Mouse (Mus musculus): Measurements from ENCODE around the gene Igfbp6.

Igfbp6 gene

DNA sequence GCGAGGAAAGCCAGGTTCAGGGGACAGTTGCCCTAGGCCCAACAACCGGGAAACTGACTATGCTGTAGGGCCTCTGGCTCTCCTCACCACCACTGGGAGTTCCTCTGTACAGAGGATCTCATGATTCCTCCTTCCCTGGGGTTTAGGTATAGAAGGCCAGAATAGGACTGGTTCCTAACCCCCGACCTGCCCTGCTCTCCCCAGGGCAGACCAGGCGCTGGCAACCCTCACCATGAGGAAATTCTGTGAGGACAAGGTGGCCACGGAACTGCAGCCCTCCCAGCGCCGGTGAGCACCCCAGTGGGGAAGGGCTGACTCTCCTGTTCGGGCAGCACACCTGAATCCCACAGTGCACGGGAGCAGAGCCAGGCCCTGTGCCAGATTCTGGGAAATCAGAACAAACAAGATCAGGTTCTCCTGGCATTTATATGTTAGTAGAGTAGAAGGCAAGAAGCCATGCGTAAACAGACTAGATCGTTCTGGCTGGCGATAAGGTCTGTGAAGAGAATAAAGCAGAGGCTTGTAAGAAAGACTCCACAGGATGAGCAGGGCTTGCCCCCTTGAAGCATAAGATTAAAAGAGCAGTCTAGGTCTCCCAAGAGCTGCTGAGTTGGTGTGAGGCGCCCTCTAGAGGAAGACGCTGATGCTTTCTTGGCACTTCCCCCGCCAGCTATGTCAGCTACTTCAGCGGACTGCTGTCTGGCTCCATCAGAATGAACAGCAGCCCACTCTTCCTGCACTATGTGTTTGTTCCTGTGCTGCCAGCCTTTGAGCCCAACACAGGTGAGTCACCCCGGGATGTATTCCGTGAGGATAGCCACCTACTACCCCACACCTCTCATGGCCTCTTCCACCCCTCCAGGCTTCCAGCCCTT lies 35.3 kb upstream of the Igfbp6 start:
- DNase-seq (ENCODE audit: low spot score in 2 of 2) = peak; percentile 80 to 87

DNA sequence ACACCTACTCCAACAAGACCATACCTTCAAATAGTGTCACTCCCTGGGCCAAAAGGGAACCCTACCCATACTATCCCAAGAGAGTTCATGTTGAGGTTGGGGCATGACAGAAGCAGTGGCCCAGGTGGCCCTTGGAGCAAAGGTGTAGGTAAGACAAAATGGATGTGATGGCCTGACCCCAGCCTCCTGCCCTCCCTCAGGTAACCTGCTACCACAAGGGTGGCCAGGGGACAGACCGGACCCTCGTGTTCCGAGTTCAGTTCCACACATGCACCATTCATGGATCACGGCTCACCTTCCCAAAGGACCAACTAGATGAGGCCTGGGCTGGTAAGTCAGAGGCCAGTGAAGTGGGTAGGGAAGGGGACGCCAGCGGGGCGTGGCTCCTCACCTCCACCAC lies 33.9 kb upstream of the Igfbp6 start:
- DNase-seq (ENCODE audit: low spot score in 2 of 2) = no peak

DNA sequence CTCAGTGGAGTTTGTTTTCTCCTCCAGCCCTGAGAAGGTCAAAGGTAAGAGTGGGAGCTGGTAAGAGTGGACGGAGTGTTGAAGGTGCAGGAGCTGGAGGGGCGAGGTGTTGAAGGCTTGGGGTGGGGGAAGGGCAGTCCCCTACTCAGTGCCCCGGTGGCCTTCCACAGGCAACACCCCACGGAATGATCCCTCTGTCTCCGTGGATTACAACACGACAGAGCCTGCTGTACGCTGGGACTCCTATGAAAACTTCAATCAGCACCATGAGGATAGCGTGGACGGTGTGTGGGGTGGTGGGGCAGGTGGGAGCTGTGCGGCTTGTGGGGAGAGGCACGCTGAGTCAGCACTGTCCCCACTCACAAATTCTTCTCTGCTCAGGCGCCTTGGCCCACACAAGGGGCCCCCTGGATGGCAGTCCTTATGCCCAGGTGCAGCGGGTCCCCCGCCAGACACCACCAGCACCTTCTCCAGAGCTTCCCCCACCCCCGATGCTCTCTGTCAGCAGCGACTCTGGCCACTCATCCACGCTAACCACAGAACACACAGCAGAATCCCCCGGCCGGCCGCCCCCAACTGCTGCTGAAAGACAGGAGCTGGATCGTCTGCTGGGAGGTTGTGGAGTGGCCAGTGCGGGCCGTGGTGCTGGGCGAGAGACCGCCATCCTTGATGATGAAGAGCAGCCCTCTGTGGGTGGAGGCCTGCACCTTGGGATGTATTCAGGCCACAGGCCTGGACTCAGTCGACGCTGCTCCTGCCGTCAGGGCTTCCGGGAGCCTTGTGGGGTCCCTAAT lies 33.3 kb upstream of the Igfbp6 start:
- DNase-seq (ENCODE audit: low spot score in 2 of 2) = no peak

DNA sequence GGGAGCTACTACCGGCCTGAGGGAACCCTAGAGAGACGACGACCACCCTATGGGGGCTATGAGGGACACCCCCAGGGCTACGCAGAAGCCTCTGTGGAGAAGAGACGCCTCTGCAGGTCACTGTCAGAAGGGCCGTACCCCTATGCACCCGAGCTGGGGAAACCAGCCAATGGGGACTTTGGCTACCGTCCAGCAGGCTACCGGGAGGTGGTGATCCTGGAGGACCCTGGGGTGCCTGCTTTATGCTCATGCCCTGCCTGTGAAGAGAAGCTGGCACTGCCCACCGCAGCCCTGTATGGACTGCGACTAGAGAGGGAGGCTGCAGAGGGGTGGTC lies 32.7 kb upstream of the Igfbp6 start:
- DNase-seq (ENCODE audit: low spot score in 2 of 2) = no peak

DNA sequence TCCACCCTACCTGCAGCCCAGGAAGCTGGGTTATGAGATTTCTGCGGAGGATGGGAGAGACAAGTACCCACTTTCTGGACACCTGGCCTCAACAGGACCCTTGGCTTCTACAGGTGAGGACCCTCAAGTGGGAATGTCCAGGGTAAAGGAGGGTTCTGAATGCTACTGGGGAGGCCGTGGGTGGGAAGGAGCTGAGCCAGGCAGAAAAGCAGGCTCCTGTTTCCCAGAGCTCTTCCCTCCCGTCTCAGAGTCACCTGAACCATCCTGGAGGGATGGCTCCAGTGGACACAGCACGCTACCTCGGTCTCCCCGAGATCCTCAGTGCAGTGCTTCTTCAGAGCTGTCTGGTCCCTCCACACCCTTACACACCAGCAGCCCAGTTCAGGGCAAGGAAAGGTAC lies 32.0 kb upstream of the Igfbp6 start:
- DNase-seq (ENCODE audit: low spot score in 2 of 2) = no peak

DNA sequence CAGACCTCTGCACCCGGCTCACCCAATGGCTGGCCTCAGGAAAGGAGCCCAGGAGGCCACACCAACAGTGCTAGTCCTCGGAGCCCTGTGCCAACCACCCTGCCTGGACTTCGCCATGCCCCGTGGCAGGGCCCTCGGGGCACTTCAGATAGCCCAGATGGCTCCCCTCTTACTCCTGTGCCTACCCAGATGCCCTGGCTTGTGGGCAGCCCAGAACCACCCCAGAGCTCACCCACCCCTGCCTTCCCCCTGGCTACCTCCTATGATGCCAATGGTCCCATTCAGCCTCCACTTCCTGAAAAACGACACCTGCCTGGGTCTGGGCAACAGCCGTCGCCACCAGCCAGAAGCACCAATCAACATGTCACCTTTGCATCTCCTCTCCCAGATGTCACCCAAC lies 31.3 kb upstream of the Igfbp6 start:
- DNase-seq (ENCODE audit: low spot score in 2 of 2) = no peak

DNA sequence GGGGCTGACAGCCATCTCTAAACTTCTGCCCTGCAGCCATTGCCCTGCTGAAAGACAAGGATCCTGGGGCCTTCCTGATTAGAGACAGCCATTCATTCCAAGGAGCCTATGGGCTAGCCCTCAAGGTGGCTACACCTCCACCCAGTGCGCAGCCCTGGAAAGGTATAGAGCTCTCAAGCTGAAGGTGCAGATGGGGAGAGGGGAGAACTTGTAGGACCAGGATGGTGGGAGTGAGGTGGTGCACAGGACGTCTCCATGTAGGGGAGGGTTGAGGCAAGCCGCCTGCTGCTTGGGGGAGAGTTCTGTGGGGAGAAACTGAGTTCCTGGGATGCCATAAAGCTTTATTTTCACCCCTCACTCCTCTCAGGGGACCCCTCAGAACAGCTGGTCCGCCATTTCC lies 30.5 kb upstream of the Igfbp6 start:
- no peak for DNase-seq (ENCODE audit: low spot score in 2 of 2)

DNA sequence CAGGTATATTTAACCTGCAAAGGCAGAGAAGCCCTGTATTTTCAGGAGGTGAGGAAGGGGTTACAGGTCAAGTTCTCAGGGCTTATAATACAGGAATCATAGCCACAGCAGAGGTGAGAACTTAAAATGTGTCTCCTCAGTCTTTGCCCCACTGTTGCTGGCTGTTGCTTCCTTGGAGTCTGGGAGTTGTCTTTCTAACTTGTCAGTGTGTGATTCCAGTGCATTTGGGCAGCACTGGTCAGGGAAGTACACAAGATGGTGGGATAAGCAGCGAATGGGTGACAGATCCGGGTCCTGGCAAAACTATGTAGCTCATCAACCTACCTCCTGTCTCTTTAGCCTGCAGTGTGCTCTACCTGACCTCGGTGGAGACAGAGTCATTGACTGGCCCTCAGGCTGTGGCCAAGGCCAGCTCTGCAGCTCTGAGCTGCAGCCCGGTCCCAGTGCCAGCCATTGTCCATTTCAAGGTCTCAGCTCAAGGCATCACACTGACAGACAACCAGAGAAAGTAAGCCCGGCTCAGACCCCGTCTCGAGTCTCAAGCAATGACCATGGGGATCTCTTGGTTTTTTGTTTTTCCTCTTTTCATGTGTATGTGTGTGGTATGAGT lies 29.4 kb upstream of the Igfbp6 start:
- no peak for DNase-seq (ENCODE audit: low spot score in 2 of 2)

DNA sequence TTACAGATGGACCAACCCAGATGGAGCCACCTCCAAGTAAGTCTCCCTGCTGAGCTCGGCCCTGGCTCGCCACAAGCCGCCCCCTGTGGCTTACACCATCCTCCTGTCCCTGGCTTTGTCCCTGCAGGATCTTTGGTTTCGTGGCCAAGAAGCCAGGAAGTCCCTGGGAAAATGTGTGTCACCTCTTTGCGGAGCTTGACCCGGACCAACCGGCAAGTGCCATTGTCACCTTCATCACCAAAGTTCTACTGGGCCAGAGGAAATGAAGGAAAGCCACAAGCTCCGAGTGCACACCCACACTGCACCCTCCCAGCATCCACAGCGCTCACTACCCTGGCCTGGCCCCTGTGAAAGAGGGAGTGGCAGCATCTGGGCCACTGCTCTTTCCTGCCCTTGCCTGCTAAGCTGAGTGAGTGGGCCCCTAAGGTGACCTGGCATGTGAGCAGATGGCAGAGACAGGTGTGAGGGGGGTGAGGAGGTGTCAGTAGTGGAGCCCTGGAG lies 28.4 kb upstream of the Igfbp6 start:
- no peak for DNase-seq (ENCODE audit: low spot score in 2 of 2)

DNA sequence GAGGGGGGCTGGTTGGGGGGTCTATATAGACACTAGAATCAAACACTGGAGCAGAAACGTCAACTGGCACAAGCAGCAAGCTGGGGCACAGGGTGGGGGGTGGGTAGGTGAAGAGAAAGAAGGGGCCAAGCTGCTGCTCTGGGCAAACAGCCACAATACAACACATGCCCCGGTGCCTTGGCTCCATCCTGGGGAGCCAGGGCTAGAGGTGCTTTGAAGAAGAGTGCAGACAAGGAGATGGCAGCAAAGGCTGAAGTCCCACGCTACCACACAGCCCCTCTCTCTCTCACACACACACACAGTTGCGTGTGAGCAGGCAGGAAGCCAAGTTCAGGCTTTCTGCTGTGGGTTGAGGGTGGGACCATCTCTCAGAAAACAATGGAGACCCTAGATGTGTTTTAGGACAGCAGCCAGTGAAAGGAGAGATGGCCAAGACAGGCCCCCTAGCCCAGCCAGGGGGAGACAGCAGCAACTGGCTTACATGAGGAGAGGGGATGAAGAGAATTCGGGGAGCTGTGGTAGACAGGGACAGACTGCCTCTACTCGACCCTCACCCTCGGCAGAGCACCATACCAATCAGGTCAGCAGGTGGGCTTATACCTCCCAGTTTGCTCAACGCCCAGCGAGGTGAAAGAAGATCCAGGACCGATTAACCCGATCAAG lies 27.3 kb upstream of the Igfbp6 start:
- no peak for DNase-seq (ENCODE audit: low spot score in 2 of 2)

DNA sequence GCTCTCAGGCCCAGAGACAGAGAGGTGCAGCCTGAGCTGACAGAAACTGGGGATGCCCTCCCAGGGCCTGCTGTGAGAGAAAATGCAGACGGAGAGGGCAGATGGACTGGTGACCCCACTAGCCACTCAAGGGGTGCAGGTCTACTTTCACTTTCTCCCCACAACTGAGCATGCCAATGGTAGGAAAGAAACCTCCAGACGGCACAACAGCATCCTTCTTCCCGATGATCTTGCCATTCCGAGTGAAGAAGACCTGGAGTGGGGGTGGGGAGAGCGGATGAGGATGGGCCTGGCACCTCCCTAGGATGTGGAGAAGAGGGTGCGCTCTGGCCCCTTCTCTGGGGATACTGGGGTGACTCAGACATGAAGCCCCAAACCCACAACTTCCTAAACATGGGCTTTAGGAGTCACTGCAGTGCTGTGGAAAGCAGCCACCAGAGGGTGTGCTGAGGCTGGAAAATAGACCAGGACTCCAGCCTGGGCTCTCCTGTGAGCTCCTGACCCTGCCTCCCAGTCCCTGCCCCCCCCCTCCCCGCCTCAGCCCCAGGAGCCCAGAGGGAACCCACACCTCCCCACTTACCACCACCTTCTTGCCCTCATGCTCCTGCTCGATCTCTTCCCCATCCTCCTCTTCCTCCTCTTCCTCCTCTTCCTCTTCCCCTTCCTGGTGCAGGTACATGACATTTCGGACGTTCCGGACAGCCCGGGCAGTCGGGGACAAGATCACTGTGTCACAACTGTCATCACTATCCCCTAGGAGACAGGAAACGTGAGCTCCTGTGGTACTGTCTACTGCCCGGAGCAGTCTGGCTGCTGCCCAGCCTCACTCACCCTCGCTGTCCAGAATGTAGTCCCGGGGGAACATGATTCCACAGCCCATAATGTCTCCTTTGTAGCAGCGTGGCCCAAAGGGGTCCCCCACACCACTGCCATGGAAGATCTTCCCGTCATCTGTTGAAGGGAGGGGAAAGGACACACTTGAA lies 26.4 kb upstream of the Igfbp6 start:
- DNase-seq (ENCODE audit: low spot score in 2 of 2) = no peak

DNA sequence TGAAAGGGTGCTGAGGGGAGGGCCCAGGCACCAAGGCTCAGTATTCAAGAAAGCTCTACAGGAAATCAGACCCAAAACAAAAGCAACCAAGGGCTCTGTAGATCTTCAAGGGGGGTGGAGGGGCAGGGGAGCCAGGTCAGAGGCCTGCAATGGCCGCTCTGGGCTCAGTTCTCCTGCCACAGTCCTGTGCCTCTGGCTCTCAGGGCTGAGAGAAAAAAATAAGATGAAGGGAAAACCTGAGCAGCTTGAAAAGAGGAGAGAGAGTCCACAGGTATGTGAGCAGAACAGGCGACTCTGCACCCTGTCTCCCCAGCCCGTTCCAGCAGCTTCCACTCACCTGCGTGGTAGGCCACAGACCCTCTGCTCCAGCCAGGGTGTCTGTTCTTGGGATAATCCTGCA lies 25.6 kb upstream of the Igfbp6 start:
- DNase-seq (ENCODE audit: low spot score in 2 of 2) = no peak

DNA sequence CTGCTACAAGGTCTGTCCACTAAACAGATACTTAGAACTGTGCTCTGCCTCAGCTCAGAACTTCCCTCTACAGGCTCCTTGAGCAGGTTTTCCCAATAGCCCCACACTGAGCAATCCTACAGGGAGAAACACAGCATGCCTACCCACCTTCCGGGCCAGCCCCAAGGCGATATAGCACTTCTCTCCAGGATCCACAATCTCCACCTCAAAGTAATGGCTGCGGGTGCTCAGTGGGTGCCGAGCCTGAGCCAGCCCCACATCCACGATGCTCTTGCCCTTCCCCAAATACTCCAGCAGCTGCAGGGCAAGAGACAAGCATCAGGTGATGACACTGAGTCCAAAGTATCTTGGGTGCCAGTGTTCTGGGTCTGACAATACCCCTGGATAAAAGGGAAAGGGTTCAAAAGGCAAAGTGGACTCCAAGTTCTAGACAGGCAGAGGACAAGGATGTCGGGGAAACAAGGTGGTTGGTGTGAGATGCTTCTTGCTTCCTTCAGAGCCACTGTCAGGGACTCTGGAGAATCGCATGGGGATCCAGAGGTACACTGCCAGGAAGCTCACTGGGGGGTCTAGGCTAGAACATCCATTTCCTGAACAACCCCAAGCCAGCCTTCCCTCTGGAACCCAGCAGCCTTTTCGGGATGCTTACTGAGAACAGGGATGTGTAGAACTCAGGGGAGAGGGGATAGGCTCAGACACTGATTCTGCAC lies 24.9 kb upstream of the Igfbp6 start:
- no peak for DNase-seq (ENCODE audit: low spot score in 2 of 2)

DNA sequence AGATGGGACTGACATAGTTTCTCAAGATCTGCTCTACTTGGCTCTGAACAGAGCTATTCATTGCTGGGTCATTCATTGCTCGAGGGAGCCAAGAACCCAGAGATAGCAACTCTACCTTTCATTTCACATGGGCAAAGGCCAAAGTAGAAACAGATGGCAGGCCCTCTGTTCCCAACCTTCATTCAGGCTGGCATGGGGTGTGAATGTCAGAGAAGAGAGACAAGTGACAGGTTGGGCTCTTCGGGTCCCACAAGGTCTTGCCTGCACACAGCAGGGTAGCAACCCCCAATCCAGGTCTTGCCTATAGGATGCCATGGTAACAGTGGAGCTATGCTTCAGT lies 24.4 kb upstream of the Igfbp6 start:
- DNase-seq (ENCODE audit: low spot score in 2 of 2) = no peak

DNA sequence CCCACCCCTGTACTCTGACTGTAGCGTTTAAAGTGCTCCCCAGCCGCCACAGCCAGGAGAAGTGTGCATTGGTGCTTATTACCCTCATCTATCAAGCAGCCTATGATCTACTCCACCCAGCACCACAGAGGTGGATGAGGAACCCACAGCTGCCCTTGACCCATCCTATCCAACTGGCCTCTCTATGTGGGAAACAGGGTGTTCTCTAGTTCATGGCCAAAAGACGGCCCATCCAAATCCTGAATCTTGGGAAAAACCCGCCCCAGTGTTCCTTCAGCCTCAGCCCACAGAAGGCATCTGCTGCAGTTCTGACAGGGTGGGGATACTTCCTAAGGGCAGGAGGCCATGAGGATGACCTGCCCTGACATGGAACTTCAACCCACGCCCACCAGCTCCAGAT lies 23.6 kb upstream of the Igfbp6 start:
- no peak for DNase-seq (ENCODE audit: low spot score in 2 of 2)

DNA sequence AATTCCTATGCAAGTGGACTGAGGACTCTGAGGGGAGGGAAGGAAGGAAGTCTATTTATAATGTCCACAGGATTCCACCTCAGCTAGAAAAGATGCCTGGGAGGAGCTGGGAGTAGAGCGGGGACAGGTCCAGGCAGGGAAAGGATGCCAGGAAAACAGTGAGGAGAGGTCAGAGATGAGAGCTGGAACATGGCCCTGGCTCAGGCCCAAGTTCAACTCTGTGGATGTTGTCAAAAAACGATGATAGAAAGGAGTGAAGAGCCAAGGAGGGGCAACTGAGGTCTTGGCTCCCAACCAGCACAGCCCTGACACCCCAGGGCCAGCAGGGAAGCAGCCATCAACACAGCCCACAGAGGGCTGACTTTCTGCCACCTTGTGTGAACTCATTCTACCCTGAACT lies 17.9 kb upstream of the Igfbp6 start:
- DNase-seq (ENCODE audit: low spot score in 2 of 2) = no peak

DNA sequence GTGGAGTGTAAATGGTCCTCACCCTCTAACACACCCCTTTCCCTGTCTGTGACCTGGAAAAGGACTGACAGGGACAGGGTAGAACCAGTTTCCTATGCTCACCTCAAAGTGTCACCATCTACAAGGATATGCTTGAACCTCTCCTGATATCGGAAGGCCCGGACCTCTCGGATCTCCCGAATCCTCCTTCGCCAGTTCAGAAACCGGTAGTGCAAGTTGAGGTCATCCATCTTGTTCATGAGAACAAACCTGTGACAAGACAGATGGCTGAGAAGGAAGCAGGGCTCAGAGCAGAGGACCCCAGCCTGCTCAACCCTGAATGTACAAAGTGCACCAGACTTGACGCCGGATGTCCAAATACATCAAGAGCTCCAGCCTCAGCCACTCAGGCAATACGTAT lies 10.8 kb upstream of the Igfbp6 start:
- DNase-seq (ENCODE audit: low spot score in 2 of 2) = no peak

DNA sequence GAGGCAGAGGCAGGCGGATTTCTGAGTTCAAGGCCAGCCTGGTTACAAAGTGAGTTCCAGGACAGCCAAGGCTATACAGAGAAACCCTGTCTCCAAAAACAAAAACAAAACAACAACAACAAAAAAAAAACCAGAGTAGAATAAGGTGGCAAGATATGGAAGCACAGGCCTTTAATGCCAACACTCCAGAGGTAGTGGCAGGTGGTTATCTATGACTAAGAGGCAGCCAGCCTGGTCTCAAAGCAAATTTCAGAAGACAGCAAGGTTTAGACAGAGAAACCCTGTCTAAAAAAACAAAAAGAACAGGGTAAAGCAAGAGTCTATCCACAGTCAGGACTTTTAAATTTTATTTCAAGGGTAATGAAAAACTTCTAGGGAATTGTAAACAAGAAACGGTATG lies 9.5 kb upstream of the Igfbp6 start:
- DNase-seq (ENCODE audit: low spot score in 2 of 2) = no peak

DNA sequence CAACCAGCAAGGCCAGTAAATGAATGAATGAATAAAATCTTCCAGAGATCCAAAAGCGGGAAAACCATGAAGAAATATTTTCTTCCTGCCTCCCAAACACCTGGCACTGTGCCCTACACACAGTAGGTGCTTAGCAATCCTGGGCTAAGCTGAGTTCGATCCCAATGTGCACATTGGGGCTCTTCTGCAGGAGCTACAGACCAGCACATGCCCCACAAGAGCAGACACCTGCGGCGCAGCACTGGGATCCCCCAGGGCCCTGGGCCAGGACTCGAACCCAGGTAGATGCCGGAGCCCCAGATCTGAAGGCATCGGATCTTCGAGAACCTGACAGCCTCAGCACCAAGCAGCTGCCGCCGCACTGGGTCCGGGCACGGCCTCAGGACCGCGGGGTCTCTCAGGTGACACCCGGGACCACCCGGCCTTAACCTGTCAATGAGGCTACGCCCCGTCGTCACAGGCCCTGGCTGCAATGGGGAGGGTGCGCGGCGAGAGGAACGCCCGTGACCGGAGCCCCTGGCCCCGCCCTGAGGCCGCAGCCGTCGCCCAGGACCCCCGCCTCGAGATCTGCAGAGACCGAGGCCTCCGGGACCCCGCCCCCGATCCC lies 8.5 kb upstream of the Igfbp6 start:
- DNase-seq (ENCODE audit: low spot score in 2 of 2) = no peak

DNA sequence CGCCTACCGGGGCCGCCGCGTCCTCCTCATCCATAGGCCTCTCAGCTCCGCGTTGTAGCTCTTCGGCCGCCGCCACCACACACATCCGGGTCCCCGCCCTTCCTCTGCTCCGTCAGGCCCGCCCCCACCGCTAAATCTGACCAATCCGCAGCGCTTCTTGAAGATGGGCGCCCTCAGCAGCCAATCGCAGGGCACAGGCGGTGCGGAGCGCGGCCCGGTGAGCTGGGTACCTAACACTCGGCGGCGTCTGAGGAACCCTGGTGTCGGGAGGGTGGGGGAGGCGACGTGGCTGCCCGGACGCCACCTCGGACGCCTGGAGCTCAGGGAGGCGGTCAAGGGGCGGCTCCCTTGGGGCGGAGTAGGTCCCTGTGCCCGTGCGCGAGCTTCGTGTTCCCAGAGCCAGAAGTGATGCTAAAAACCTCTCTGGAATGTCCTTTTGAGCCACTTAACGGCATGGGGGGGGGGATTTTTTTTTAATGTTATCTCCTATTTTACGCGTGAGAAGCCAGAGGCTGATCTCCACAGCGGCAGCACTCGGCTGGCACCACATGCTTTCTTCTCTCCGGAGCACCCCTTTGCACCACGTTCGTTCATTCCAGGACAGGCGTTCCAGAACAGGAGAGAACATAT lies 7.9 kb upstream of the Igfbp6 start, which contains the start of gene Spryd3:
Spryd3 (minus strand) TSS at position 106 of the 630 bp plus-strand sequence.
- peak; percentile 99 for DNase-seq (ENCODE audit: low spot score in 2 of 2)
